Mouse (Mus musculus) 416B (cell line): Measurements from ENCODE around the gene Sema4g.
"Not testable (repeated sequence)": the region's sequence is repeated elsewhere in the genome, so short reads cannot be mapped to it uniquely, and the experiment has no call there.

Source experiments
- DNase-seq: peaks from one replicate; pipeline ENCODE4 v3.0.0; 2011; ENCODE audit warnings: low read depth

Sema4g gene

GRCm38 (mm10) chr19:45024775-45025174 lies 35.9 kb downstream of the Sema4g start:
- DNase-seq = no peak

- DNase-seq = no peak
Measured at GRCm38 (mm10) chr19:45025937-45026568, 37.2 kb downstream of the Sema4g start.

GRCm38 (mm10) chr19:45026958-45027670 lies 38.2 kb downstream of the Sema4g start:
- no peak for DNase-seq

- no peak for DNase-seq
Measured at GRCm38 (mm10) chr19:45027848-45028247, 38.9 kb downstream of the Sema4g start.

GRCm38 (mm10) chr19:45028746-45029145 lies 39.8 kb downstream of the Sema4g start:
- no peak for DNase-seq

- no peak for DNase-seq
Measured at GRCm38 (mm10) chr19:45029571-45029970, 40.7 kb downstream of the Sema4g start.

- DNase-seq = peak; percentile 69
Measured at GRCm38 (mm10) chr19:45030111-45030510, 41.2 kb downstream of the Sema4g start.

- DNase-seq = peak; percentile 92
Measured at GRCm38 (mm10) chr19:45030746-45031693, 42.1 kb downstream of the Sema4g start.

- DNase-seq = peak; percentile 87
Measured at GRCm38 (mm10) chr19:45031780-45032179, 42.9 kb downstream of the Sema4g start.

- DNase-seq = peak; percentile 78
Measured at GRCm38 (mm10) chr19:45032570-45033332, 43.9 kb downstream of the Sema4g start.

- DNase-seq = peak; percentile 78
Measured at GRCm38 (mm10) chr19:45036867-45037266, 48.0 kb downstream of the Sema4g start.

- not testable (repeated sequence) for DNase-seq
Measured at GRCm38 (mm10) chr19:45038198-45038597, 49.3 kb downstream of the Sema4g start.

- no peak for DNase-seq
Measured at GRCm38 (mm10) chr19:45040214-45040613, 51.3 kb downstream of the Sema4g start.

GRCm38 (mm10) chr19:45044389-45044927 lies 55.6 kb downstream of the Sema4g start:
- DNase-seq = no peak

GRCm38 (mm10) chr19:45045236-45045635 lies 56.3 kb downstream of the Sema4g start:
- no peak for DNase-seq

GRCm38 (mm10) chr19:45045651-45046050 lies 56.8 kb downstream of the Sema4g start, which contains the start of gene Pdzd7:
Gene Pdzd7, minus strand, starts transcription at chr19:45045717.
- DNase-seq = no peak

- no peak for DNase-seq
Measured at GRCm38 (mm10) chr19:45046523-45047321, 57.8 kb downstream of the Sema4g start.

GRCm38 (mm10) chr19:45047417-45047934 lies 58.6 kb downstream of the Sema4g start, which contains the start of gene Sfxn3:
Gene Sfxn3, plus strand, starts transcription at chr19:45047503.
- peak; percentile 88 for DNase-seq

- peak; percentile 89 for DNase-seq
Measured at GRCm38 (mm10) chr19:45047935-45048643, 59.2 kb downstream of the Sema4g start.
